Mouse (Mus musculus) ES-E14 (cell line): ENCODE measurements at regions not wholly inside any gene's neighbourhood (a gene's known extent, or its start where the extent isn't known, plus 50 kb on each side); places are given as distances from the start of the nearest gene placed in this dataset.

ENCODE experiments used
- CHD2 ChIP-seq: IDR thresholded peaks from 2 replicates; pipeline ENCODE4 v1.6.1; 2014; ENCODE audit warnings: mild to moderate bottlenecking, low read depth, low read length, inconsistent platforms
- HCFC1 ChIP-seq: IDR thresholded peaks from 2 replicates; pipeline ENCODE4 v1.6.1; 2012; ENCODE audit warnings: low read length, inconsistent platforms, borderline replicate concordance; ENCODE audit not compliant: insufficient read depth
- ZC3H11A ChIP-seq: IDR thresholded peaks from 2 replicates; pipeline ENCODE4 v1.6.1; 2012; ENCODE audit warnings: low read depth, mild to moderate bottlenecking, inconsistent platforms, low read length, borderline replicate concordance
- ZNF384 ChIP-seq: IDR thresholded peaks from 2 replicates; pipeline ENCODE4 v1.6.1; 2012; ENCODE audit warnings: low read depth, low read length, inconsistent platforms

DNA sequence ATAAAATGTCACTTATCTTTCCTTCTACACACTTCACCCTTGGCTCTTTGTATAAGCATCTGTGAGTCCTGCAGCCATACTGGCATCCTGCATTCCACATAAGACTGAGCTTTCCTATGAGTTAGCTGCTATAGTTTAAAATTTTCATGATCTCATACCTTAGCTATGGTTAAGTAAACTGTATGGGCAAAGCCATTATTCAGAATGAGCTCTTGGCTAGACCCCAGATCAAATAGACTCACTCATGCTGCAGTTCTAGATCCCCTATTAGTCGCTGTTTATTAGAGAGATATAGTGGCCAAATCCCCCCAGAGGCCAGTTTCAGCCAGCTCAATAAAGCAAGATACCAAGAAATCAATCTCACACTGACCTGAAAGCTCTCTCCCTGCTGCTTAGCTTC, 110.9 kb upstream of the Dap start:
- TF ChIP-seq ZNF384, result no peak
- no peak for TF ChIP-seq ZC3H11A
- no peak for TF ChIP-seq CHD2
- no peak for TF ChIP-seq HCFC1
